Mouse (Mus musculus) T-helper 17 cell (primary cell): ENCODE data around the gene Orc2.

Experiments used
- in situ Hi-C, 2 experiments: fragments of 300-600 bp; cut with MboI, MseI; formaldehyde crosslinking; loops; 1 replicate in 1 of 2; 2 replicates in 1 of 2; pipeline ENCODE4 v1.15.1; 2025; ENCODE audit warnings: high pct_unique_total_duplicates in 2 of 2

Orc2 gene

DNA sequence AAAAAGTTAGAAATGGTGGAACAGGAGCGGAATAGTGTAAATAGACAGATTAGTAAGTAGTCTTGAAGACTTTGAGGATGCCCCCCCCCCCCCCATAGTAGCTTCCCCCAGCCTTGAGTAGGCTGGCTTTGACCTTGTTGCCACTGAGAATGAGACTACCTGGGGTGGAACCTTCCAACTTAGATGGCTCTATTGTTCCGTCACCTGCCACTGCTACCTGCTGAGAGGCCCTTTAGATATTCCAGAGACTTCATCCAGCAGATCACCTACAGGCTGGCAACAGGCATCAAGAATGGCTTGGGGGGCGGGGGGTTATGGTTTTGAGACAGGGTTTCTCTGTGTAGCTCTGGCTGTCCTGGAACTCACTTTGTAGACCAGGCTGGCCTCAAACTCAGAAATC is 80.4 kb downstream of the Orc2 start:
- in situ Hi-C loops, result loop anchor here in 1 of 2 experiments (10.0 kb wide), 1 partner anchor 290 kb away; the partner anchor contains the start of gene Cflar

DNA sequence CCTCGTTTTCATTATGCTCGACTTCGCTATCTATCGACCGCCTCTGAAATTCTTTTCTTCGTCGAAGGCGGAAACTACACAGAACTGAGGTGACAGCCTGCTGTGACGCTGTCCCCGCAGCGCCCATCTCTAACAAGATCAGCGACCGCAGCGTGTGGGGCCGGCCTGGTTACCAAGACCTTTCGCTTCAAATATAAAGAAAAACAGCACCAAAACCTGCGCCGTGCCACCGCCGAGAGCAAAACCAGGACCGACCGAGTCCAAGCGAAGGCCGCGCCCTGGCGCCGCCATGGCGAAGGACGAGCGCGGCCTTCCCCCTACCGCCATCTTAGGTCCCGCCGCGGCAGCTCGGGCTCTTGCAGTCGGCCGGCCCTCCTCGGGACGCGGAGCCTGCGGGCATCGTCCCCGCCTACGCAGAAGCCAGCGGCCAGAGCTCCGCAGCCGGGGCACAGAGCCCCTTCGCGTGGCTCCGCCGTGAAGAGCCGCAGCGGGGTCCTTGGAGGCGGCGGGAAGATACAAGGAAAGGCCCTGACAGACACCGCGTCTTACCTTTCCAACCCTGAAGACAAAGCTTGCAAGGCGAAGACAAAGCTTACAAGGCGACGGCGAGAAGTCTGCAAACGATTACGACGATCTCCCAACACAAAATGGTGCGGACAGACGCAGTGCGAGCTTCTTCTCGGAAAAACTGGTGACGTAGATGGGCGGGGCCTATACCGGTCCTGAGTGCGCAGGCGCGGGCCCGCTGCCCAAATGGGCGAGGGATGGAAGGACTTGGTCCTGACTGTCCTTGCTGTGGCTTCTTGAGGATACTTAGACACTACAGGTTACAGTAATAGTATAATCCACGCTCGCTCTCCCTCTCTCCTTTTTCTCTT is 81.3 kb downstream of the Orc2 start, which contains the start of gene Clk1:
Gene Clk1, minus strand, starts transcription at position 696 of the 878 bp plus-strand sequence.
- in situ Hi-C loops, result loop anchor here in 1 of 2 experiments (10.0 kb wide), 1 partner anchor 291 kb away; the partner anchor contains the start of gene Cflar

DNA sequence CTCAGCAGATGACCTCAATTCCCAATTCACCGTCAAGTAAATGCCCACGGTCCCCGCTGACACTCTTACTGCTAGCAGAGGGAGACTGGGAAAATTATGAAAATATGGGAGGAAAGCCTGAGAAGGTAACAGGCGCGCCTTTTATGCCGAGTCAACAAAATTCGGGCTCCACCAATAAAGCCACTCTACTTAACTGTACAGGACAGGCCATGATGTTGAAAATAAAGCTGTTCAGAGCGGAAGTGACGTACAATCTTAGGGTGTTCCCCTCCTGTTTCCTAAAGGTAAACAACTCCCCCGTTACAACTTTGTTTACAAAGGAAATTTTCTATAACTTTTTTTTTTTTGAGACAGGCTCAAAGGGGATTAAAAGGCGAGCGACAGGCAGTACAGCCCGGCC is 82.0 kb downstream of the Orc2 start:
- in situ Hi-C loops, result loop anchor here in 1 of 2 experiments (10.0 kb wide), 1 partner anchor 292 kb away; the partner anchor contains the start of gene Cflar

DNA sequence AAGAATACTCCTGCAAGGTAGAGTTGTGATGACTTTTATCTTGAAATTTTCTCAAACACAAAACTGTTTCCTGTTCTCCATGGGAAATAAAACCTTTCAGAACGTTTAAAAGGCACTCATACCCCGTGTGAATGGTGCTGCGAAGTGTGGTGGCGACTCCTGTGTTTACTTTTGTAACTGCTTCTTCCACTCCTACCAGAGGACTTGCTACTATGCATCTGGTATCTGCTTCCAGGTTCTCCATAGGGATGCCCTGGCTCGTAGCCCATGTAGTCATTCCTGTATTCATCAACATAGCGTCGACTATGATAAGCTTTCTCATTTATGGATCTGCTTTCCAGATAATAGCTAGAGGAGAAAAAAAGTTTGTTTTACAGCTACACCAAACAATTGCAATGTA is 83.9 kb downstream of the Orc2 start:
- in situ Hi-C loops, result loop anchor here in 1 of 2 experiments (10.0 kb wide), 1 partner anchor 294 kb away; the partner anchor contains the start of gene Cflar

DNA sequence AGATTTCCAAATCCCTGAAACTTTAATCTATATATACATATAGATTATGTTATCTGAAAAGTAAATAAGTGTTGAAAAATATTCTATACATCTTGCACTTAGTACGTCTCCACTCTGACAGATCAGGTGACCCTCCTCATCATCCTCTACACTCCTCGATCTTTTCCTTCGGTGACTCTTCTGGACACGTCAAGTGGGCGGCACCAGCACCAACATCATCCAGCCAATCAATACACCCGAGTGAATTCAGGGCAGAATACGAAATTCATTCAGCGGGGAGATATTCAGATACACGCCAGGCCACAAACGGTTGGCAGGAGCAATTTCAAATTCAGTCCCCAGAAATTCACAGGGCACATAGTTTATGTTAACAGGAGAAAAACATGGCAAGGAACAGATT is 84.9 kb downstream of the Orc2 start:
- in situ Hi-C loops, result loop anchor here in 1 of 2 experiments (10.0 kb wide), 1 partner anchor 295 kb away; the partner anchor contains the start of gene Cflar

DNA sequence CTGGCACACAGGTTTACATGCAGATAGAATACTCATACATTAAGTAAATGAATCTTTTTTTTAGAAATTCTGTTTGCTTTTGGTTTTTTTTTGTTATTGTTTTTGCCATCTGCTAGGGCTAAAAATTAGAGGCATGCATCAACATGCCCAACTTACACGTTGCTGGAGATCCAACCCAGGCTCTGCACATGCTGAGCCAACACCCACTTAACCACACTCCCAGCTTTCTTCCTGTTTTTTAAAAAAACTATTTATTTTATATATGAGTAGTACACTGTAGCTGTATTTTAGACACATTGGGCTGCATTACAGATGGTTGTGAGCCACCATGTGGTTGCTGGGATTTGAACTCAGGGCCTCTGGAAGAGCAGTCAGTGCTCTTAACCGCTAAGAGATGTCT is 88.9 kb downstream of the Orc2 start:
- in situ Hi-C loops, result loop anchor here in 1 of 2 experiments (10.0 kb wide), 1 partner anchor 1289 kb away; no protein-coding TSS in a partner anchor

DNA sequence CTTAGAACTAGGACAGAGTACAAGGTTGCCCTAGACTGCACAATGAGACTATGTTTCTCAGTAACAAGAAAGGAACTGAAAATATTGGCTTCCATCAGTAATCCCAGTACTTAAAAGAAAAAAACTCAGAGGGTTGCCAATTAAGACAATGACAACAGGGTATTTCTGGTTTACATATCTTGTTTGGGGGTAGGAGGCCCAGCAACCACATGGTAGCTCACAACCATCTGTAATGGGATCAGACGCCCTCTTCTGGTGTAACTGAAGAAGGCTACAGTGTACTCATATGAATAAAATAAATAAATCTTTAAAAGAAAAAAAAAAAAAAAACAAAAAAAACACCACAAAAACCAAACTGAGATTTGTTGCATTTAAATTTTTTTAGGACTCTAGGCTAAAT is 89.5 kb downstream of the Orc2 start:
- in situ Hi-C loops, result loop anchor here in 1 of 2 experiments (10.0 kb wide), 1 partner anchor 1289 kb away; no protein-coding TSS in a partner anchor
